Mouse (Mus musculus) T-helper 2 cell (primary cell): ENCODE measurements around the gene Kif13a.

Experiments used
- in situ Hi-C: fragments of 300-600 bp; cut with MboI, MseI; formaldehyde crosslinking; loops from one replicate; pipeline ENCODE4 v1.15.1; 2025; ENCODE audit warnings: high pct_unique_total_duplicates

Kif13a gene

DNA sequence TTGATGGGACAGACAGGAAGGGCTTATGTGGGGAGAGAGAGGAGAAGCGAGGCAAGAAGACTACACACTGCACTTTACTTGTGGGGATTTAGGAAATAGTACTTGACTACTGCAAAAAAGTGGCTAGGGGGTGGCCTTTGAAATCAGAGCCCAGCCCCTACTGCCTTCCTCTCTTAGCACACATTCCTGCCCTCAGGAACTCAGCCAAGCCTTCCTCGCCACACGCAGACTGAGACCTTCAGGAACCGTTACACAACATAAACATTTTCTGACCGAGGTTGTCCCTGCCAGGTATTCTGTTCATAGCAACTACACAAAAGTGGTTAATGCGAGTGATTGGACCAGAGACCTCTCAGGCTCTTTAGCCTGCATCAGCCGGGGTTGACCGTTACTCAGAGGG, 8.1 kb downstream of the Kif13a start:
- in situ Hi-C loops: no loop called here

DNA sequence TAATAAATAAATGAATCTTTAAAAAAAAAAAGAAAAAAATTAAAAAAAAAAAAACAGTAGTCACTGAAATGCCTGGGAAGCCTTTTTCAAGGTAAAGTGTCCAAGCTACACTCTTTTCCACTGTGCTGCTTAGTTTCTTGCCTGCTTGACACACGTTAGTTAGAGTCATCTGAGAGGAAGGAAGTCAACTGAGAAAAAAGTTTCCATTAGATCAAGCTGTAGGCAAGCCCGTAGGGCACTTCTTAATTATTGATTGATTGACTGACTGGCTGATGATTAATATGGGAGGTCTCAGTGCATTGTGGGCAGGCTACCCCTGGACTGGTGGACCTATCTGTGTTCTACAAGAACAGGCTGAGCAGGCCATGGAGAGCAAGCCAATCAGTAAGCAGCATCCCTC, 9.9 kb downstream of the Kif13a start:
- in situ Hi-C loops: no loop called here

DNA sequence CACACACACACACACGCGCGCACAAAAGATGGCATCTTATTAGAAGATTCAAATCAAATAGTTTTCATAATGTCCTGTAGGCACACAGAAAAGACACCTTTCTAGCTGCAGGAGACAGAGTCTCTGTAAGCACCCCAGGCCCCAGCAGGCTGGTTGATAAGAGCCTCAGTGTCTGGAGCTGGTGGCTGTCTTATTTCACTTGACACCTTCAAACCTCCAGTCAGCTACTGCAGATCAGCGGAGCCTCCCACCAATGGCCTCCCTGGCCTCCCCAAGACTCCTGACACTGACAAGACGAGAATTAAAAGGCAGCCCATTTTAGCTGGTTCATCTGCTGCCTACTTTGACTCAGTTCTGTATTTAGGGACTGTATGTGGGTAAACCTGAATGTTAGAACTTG, 11.2 kb downstream of the Kif13a start:
- in situ Hi-C loops: no loop called here

DNA sequence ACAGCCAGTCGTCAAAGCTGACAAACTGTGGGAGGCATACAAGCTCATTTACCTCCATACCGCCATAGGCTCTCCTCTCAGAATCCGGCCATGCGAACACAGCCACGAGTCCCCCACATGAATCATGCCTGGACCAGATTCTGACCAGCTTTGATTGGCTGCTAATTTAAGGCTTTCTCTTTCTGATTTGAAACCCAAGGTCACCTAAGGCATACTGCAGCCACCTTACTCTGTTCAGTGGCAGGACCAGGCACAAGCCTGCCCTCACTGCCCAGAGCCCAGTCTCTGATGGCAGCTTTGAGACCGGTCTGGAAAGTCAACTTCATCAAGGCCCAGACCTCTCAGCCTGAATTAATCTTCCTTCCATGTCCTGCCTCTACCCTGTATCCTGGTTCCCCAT, 17.7 kb downstream of the Kif13a start:
- in situ Hi-C loops: no loop called here

DNA sequence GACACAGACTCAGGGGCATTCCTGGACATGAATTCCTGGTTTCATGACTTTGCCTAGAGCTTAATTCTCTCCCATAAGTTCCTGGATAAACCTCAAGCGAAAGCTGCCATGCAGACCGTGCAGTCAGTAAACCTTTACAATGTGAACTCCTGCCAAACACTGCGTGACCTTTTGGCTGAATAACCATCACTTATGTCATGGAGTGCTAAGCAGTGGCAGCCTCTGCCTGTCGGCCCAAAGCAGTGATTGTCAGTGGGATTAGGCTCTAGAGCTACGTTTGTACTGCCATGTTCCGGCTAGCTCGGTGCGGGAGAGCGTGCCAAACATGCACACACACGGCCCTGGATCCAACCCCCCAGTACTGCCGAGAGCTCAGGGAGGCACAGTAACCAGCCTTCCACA, 18.6 kb downstream of the Kif13a start:
- in situ Hi-C loops: no loop called here

DNA sequence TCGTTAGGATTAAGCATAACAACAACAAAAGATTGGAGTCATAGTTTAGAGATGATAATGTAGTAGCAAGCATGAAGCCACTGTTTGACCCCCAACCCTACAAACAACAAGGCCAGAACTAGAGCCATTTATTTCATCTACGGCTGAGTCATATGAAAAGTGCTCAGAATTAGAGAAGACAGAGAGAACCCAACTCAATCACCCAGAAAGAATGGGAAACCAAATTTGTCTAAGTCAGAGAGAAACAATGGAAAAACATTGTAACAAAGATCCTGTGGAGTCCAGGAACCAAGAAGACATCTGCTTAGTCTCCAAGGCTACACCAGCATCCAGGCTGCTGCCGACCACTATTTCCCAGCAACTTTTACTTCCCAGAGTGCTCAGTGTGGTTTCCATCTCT, 19.7 kb downstream of the Kif13a start:
- in situ Hi-C loops: no loop called here

DNA sequence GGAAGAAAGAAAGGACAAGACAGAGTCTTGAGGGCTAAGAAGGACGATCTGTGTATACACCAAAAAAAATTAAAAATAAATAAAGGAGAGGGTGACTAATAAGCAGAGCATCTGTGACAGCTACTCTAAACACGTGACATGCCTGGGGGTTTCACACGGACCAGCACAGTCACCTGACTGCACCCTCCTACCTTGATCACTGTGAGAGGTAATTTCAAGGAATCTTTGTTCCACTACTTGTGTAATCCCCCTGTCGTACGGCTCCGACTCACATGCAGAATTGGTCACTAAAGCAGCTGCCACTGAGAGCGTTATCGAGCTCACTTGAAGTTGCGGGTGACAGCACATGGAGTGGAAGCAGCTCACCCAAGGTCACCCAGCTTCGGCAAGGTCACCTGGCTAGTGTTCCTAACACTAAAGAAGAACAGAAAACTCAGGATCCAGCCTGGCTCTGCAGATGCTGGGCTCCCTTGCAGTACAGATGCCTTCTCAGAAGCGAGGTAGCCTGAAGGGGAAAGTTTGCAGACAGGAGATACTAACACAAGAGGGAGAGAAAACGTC, 20.6 kb downstream of the Kif13a start:
- in situ Hi-C loops: no loop called here

DNA sequence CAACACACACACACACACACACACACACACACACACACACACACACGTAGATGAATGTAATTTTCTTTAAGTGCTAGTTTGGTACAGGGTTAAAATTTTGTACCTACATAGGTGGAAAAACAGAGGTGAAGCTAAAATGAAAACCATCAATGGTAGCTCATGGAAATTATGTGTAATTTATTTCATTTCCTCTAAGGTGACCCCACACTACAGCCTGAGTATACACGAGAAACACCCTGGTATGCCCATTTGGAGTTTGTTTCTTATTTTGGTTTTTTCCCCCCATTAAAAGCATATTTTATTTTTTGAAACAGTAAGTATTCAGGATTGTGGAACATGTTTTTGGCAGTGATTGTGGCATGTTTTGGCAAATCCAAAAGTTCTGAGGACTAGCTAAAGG, 21.3 kb downstream of the Kif13a start:
- in situ Hi-C loops: no loop called here

DNA sequence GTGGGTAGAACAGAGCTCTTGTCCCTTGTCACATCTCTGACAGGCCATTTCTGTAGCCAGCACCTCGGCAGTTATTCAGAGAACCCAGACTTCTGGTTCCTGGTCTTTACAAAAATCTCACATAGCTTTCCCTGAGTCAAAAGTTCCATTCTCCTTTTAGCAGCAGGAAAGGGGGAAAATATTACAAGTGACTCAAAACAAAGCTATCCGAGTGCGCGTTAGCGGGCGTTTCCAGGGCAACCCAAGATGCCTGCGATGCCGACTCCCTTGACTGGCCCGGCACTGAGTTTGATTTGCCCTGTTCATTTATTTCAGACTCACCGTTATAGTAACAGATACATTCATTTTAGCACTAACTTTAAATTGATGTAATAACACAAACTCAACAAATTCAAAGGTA, 21.8 kb downstream of the Kif13a start:
- in situ Hi-C loops: no loop called here

DNA sequence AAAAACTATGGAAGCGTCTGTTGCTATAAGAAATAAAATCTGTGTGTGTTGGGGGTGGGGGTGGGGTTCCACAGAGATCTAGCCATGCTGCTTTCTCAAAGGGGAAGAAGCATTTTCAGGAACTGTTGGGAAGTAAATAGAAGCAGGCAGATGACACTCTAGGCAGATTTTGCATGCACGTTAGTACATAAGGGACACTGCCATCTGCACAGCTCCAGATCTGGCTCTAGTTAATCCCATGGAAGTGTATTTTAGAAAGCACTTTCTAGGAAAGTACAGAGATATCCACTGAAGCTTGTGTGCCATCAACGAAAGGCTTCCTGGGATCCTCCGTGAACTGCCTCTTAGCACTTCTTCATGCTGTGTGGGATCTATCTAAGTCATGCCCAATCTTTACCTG, 22.6 kb downstream of the Kif13a start:
- in situ Hi-C loops: no loop called here

DNA sequence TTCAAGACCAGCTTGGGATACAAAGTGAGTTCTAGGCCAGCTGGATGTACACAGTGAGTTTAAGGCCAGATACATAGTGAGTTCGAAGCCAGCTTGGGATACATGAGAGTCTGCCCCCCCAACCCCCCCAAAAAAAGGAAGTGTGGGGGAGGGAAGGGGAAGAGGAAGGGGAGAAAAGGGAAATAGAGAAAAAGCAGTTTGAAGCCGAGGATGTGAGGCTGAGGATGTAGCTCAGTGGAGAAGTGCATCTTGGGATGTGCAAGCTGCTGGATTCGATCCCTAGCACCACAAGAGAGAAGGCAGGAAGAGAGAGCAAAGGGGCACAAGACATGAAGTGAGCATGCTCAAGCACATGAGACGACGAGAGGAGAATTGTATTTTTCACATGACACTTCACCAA, 23.7 kb downstream of the Kif13a start:
- in situ Hi-C loops: no loop called here

DNA sequence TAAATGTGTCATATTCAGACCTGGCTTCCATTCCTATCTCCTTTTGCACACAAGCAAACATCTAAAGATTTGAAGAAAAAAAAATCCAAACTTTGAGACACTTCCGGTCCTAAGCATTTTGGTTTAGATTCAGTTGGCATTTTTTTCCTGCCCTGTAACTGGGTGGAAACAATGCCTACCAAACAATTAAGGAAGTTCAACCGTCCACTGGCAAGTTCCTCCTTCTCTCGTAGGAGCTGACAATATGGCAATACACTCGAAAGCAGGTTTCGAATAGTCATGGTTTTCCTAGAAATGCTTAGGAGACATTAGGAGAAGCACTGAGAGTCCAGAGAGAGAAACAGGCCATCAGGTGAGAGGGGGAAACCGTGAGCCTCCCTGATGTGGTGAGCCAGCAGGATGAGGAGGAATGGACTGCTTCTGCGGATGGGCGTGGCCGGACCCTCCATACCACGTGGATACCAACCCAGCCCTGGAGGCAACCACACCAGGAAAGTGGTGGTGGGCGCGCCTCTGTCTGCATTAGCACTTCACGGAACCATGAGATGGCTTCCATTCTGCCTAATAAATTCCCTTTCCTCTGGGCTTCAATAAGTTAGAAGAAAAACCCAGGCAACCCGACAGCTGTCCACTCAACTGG, 24.6 kb downstream of the Kif13a start:
- in situ Hi-C loops: no loop called here

DNA sequence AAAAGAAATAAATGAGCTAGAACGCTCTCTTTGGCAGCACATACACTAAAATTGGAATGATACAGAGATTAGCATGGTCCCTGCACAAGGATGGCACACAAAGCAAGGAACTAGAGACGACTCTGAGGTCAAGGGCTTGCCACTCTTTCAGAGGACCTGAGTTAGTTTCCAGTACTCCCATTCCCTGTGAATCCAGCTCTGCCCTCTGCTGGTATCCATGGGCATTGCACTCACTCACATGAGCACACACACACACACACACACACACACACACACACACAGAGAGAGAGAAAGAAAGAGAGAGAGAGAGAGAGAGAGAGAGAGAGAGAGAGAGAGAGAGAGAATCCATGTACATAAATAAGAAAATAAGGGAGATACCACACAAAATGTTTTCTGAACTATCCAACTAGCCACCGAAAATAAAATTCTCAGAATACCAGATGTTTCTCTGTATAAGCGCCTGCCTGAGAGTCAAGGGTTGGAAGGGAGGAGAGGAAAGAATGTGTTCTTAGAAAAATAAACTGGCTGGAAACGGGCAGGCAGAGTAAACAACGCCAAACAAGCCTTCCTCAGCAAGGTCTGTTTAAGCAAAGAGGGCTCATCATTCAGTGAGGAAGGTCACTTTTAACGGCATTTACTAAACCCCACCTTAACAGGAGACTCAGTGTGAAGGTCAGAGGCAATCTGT, 27.0 kb downstream of the Kif13a start:
- in situ Hi-C loops: no loop called here

DNA sequence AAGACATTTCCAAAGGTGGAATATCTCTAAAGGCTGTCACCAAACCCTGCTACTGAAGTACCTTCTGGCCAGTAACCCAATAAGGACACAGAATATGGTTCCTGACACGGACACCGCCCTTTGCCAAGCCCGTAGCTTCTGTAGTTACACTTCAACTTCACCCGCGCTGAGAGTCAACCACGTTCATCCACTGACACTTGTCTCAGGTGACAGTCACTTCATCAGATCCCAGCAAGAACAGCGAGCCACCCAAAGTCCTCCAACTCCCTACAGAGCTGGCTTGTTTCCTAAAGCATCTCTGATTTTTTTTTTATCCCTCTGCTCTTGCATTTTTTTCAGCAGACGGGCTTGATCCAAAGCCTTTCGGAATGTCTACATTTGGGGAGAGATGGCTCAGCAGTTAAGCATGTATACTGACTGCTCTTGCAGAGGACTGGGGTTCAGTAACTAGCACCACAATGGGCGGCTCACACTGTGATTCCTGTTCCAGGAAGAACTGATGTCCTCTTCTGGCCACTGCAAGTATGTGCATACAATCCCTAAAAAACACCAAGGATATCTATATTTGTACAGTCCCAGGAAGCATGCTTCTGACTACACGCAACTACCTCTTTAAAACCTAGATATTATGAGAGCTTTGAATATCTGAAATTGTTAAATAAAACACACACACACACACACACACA, 28.7 kb downstream of the Kif13a start:
- in situ Hi-C loops: no loop called here

DNA sequence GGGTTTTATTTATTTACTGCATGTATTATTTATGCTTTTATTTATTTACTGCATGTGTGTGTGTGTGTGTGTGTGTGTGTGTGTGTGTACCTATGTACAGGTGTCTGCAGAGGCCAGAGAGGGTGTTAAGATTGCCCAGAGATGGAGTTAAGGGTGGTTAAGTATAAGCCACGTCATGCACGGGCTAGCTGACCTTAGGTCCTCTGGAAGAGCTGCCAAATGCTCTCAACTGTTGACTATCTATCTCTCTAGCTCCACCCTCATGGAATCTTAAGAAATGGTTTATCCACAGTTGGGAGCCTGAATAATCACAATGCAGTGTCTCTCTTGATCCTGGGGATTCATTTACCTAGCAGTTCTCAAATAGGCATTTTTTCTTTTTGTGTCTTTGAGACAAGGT, 30.8 kb downstream of the Kif13a start:
- in situ Hi-C loops: no loop called here

DNA sequence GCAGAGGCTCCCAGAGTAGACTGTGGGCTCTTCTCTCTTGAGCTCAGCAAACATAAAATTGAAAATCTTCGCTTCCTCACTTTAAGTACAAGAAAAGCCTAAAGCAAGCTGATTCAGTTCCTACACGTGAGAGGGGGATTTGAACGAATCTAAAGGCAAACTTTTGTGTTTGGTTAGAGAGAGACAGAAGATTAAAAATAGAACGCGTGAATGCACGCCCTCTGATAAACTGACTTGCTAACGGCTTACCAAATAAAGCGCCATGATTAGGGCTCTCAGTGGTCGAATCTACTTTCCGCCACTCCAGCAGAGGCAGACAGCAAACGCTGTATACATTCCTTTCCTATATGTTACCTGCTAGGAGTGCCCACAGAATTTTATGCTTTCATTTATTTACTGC, 31.3 kb downstream of the Kif13a start:
- in situ Hi-C loops: no loop called here

DNA sequence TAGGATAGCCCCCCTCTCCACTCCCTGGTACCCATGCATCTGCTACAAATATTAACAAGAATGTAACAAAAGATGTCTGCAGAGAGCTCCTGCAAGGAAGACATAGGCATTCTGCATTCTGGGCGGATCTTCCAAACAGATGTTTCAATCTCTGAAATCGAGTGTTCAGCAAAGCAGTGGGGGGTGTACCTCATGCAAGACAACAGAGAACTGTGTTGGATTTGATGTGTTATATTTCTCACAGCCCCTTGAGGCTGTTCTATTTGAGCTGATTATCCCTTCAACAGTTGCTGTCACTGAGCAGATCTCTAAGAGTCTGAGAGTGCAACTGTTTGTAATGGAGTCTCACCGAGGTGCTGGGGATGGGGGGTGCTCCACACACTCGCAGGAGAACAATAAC, 37.3 kb downstream of the Kif13a start:
- in situ Hi-C loops: no loop called here

DNA sequence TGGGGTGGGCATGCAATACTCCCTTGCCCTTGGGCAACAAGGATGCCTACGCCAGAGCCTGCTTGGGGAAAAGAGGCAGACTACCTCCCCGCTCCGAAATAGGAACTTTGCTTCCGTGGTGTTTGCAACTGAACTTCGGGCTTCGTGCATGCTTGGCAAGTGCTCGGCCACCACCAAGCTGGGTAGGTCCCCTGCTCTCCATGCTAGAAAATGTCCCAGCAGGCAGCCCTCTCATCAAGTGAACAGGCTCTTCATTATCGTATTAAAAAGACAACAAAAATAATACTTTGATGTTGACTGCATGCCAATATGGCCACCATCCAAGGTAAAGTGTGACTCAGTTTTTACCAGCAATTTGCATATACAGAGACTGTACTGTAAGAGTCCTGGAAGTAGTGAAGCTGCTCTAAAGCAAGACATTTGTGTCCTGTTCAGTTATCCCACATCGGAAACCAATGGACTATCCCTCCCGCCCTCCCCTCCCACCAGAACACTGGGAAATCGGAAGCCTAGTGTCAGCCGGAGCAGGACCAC, 41.5 kb downstream of the Kif13a start:
- in situ Hi-C loops: loop anchor here (10.0 kb wide), 1 partner anchor 1557 kb away; no protein-coding TSS in a partner anchor

DNA sequence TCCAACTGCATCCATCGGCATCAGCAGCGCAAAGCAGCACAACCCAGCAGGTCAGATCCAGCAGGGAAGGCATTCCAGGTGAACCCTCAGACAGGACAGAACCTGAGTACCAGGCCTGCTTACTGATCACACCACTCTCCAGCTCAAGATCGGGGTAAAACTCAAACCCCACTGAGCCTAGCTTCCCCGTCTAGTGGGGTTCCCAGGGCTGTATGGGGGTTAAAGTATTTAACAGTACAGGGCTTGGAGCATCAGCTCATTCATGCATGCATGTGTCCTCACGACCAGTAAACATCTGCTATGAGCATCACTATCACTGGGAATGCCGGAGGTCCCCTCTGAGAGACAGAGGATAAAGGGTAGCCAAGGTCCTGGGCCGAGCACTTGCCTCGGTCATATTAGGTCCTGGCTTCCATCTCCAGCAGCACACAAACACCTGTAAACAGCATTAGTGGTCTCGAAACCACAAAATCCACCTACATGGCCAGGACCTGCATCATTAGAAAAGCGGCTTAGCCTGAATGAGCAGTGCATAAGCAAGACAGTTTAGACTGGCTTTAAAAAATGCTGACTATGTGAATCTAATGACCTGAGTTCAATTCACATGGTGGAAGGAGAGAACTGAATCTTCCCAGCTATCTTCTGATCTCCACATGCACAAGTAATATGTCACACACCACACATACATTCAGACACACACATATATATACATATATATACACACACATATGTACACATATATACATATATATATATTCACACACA, 43.0 kb downstream of the Kif13a start:
- in situ Hi-C loops: loop anchor here (10.0 kb wide), 1 partner anchor 1558 kb away; no protein-coding TSS in a partner anchor

DNA sequence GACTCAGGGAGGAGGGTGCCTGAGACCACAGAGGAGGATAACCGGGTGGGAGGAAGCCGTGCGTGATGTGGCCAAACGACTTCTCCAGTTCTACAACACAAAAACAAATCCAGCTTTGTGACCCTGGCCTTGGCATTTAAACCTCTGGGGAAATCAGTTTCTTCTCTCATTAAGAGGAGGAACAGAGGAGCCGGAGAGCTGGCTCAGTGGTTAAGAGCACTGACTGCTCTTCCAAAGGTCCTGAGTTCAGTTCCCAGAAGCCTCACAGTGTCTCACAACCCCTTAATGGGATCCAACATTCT, 44.0 kb downstream of the Kif13a start:
- in situ Hi-C loops: loop anchor here (10.0 kb wide), 1 partner anchor 1559 kb away; no protein-coding TSS in a partner anchor

DNA sequence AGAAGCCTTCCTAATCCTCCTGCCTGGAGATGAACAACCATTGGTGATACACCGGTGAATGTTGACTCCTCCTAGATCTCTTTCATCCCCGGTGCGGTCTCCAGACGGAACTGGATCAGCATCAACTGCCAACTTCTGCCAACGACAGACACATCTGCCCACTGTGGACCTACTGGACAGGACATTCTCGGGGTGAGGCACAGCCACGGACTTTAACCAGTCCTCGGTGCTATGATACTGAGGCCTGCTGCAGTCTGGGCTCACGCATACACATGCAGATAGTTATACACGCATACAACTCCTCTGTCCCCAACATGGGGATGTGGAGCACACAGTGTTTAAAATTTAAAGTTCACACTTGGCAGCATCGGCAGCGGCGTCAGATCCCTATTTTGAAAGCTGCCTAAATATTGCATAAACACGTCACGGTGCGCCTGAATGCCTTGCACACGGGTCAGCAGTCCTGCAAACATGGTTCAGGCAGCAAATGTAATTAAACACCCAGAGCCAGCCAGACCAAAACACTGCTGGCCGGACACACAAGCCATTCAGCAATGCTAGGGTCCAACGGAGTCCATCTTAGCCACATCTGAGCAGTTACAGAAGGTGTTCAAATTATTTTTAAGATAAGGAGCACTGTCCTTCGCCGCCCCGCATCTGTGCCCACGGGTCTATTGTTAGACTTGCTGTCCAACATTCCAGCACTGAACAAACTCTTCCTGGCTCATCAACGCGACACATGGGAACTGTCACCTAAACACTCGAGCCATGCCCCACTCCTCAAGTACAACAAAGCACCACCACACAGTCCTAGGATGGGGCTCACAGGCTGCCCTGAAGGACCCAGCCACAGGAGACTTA, 44.5 kb downstream of the Kif13a start:
- in situ Hi-C loops: loop anchor here (10.0 kb wide), 1 partner anchor 1560 kb away; no protein-coding TSS in a partner anchor
